Mouse (Mus musculus) right cerebral cortex, postnatal 10 days (tissue): ENCODE measurements at regions not wholly inside any gene's neighbourhood (a gene's known extent, or its start where the extent isn't known, plus 50 kb on each side); places are given as distances from the start of the nearest gene placed in this dataset.

Experiments
- DNase-seq, 2 experiments: peaks; one replicate each; pipeline ENCODE4 v3.0.0; 2021; ENCODE audit warnings: low spot score in 2 of 2

- DNase-seq, result no peak
These were observed 113.6 kb upstream of the Rgma start for GRCm38 (mm10) chr7:73261750-73262149.

GRCm38 (mm10) chr7:73262526-73262925, 112.8 kb upstream of the Rgma start:
- DNase-seq, result no peak

- no peak for DNase-seq
These were observed 105.7 kb upstream of the Rgma start for GRCm38 (mm10) chr7:73269626-73270025.

- no peak for DNase-seq
These were observed 102.5 kb upstream of the Rgma start for GRCm38 (mm10) chr7:73272787-73273186.

GRCm38 (mm10) chr7:73275814-73276271, 99.5 kb upstream of the Rgma start:
- DNase-seq, result no peak

GRCm38 (mm10) chr7:73278616-73279015, 96.7 kb upstream of the Rgma start:
- DNase-seq, result no peak

GRCm38 (mm10) chr7:73279936-73280445, 95.3 kb upstream of the Rgma start:
- DNase-seq, result no peak

- DNase-seq, result no peak
These were observed 89.1 kb upstream of the Rgma start for GRCm38 (mm10) chr7:73286244-73286643.

- no peak for DNase-seq
These were observed 82.0 kb upstream of the Rgma start for GRCm38 (mm10) chr7:73293337-73293736.

GRCm38 (mm10) chr7:73294399-73294798, 80.9 kb upstream of the Rgma start:
- DNase-seq, result no peak

- DNase-seq, result peak in 1 of 2 experiments; percentile 50
These were observed 72.8 kb upstream of the Rgma start for GRCm38 (mm10) chr7:73302501-73302900.

- DNase-seq, result no peak
These were observed 71.5 kb upstream of the Rgma start for GRCm38 (mm10) chr7:73303818-73304217.

- no peak for DNase-seq
These were observed 70.5 kb upstream of the Rgma start for GRCm38 (mm10) chr7:73304799-73305198.

- no peak for DNase-seq
These were observed 69.9 kb upstream of the Rgma start for GRCm38 (mm10) chr7:73305286-73305975.

GRCm38 (mm10) chr7:73306296-73306695, 69.0 kb upstream of the Rgma start:
- DNase-seq, result no peak

GRCm38 (mm10) chr7:73306728-73307127, 68.6 kb upstream of the Rgma start:
- DNase-seq, result no peak

- DNase-seq, result no peak
These were observed 67.5 kb upstream of the Rgma start for GRCm38 (mm10) chr7:73307586-73308490.

- DNase-seq, result no peak
These were observed 66.3 kb upstream of the Rgma start for GRCm38 (mm10) chr7:73308981-73309380.

GRCm38 (mm10) chr7:73310056-73310455, 65.3 kb upstream of the Rgma start:
- DNase-seq, result no peak

- DNase-seq, result no peak
These were observed 64.7 kb upstream of the Rgma start for GRCm38 (mm10) chr7:73310581-73311136.

- DNase-seq, result no peak
These were observed 59.8 kb upstream of the Rgma start for GRCm38 (mm10) chr7:73315555-73315954.

GRCm38 (mm10) chr7:73317574-73317973, 57.7 kb upstream of the Rgma start:
- DNase-seq, result no peak
